Mouse (Mus musculus): ENCODE measurements around the gene Rad54l2. TPM values are rescaled to one million over a fixed set of nuclear protein-coding genes. Genes with fewer than 3 reads are reported as not detected.

Rad54l2 gene
- polyA plus RNA-seq, 1 experiment from 2014 or later: 9.7 TPM

- Histone ChIP-seq H3K9ac (no peak overlapping the region), H3K36me3 (peaks cover 59% of the 10 kb centered on the region), H3K4me1 (no peaks in the 10 kb centered on the region), H3K9me3 (no peaks in the 10 kb centered on the region), H3K27ac (no peak overlapping the region), H3K4me2 (replicated peaks) (no peak overlapping the region), H3K4me3 (no peak overlapping the region), H3K27me3 (no peaks in the 10 kb centered on the region)
- ATAC-seq (ENCODE audit: insufficient number of reproducible peaks, insufficient read depth, low FRiP score, low TSS enrichment): no peak
- WGBS: 84% methylated on average over 2 of the region's 2 CpGs
Measured at GRCm38 (mm10) chr9:106673860-106674259, 115.1 kb downstream of the Rad54l2 start.

GRCm38 (mm10) chr9:106664856-106665255 lies 124.1 kb downstream of the Rad54l2 start:
- ATAC-seq (ENCODE audit: insufficient number of reproducible peaks, insufficient read depth, low FRiP score, low TSS enrichment): no peak
- Histone ChIP-seq H3K4me1 (no peaks in the 10 kb centered on the region), H3K36me3 (peaks cover 63% of the 10 kb centered on the region), H3K9ac (no peak overlapping the region), H3K27me3 (no peaks in the 10 kb centered on the region), H3K27ac (no peak overlapping the region), H3K9me3 (no peaks in the 10 kb centered on the region), H3K4me3 (no peak overlapping the region), H3K4me2 (replicated peaks) (no peak overlapping the region)
- 77% methylated on average over 6 of the region's 6 CpGs for WGBS

DNA sequence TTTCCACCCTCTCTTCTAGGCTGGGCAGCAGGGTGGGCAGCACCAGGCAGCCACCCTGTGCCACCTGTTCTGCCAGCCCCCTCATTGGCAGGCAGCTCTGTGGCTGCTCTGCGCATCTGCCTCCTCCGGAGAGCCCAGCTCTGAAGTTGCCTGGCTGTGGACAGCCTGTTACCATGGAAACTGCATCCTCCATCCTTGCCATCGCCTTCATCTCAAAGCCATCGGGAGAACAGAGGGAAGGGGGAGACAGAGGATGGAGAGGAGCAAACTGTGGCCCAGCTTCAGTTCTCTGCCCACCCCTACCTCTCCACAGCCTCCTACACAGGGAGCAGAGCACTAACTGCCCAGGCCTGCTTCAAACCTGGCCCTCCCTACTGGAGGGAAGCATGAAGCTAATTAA lies 124.6 kb downstream of the Rad54l2 start:
- Histone ChIP-seq H3K4me2 (replicated peaks) (no peak overlapping the region), H3K36me3 (peaks cover 63% of the 10 kb centered on the region), H3K27ac (no peak overlapping the region), H3K4me3 (no peak overlapping the region), H3K9me3 (no peaks in the 10 kb centered on the region), H3K27me3 (no peaks in the 10 kb centered on the region), H3K4me1 (no peaks in the 10 kb centered on the region), H3K9ac (no peak overlapping the region)
- WGBS: 63% methylated on average over 4 of the region's 4 CpGs
- no peak for ATAC-seq (ENCODE audit: insufficient number of reproducible peaks, insufficient read depth, low FRiP score, low TSS enrichment)

DNA sequence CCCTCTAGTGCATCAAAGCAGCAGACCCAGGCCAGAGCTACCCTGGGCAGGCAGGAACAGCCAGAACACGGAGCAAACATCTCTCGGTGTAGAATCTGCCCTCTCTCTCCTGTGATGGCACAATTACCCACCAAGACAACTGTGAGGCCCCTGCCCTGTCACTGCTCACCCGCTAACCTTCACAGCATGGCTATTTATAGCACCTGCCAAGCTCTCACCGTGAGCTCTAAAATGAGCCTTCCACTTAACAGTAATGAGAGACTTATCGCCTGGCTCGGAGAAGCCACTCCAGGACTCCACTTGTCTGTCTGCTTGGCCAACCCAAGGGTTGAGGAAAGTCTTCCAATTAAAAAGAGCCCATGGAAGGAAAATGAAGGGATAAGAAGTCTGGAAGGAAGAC lies 125.8 kb downstream of the Rad54l2 start:
- Histone ChIP-seq H3K36me3 (peaks cover 67% of the 10 kb centered on the region), H3K4me1 (no peaks in the 10 kb centered on the region), H3K4me2 (replicated peaks) (no peak overlapping the region), H3K27me3 (no peaks in the 10 kb centered on the region), H3K9me3 (no peaks in the 10 kb centered on the region), H3K27ac (no peak overlapping the region), H3K4me3 (no peak overlapping the region), H3K9ac (no peak overlapping the region)
- 84% methylated on average over 6 of the region's 6 CpGs for WGBS
- ATAC-seq (ENCODE audit: insufficient number of reproducible peaks, insufficient read depth, low FRiP score, low TSS enrichment): no peak

DNA sequence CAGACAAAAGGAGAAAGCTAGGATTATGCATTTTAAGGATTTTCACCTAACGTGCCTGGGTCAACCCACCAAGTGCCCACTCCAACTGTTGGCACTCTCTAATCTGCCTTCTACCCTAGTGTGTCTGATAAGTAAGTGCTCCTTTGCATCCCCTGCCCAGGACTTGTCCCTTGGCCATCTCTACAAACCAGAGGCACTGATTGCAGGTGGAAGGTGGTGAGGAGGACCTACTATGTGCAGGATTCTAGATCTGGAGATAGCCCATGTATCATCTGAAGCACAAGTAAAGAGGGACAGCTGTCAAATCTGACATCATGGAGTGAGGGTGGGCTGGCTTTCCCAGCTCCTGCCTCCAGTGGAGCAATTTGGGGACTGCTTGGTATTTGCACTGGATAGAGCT lies 129.1 kb downstream of the Rad54l2 start:
- Histone ChIP-seq H3K9ac (no peak overlapping the region), H3K4me1 (peaks cover 9% of the 10 kb centered on the region), H3K27ac (no peak overlapping the region), H3K9me3 (no peaks in the 10 kb centered on the region), H3K36me3 (peaks cover 51% of the 10 kb centered on the region), H3K27me3 (peaks cover 11% of the 10 kb centered on the region), H3K4me2 (replicated peaks) (no peak overlapping the region), H3K4me3 (no peak overlapping the region)
- 86% methylated on average over 1 of the region's 1 CpGs for WGBS
- no peak for ATAC-seq (ENCODE audit: insufficient number of reproducible peaks, insufficient read depth, low FRiP score, low TSS enrichment)

DNA sequence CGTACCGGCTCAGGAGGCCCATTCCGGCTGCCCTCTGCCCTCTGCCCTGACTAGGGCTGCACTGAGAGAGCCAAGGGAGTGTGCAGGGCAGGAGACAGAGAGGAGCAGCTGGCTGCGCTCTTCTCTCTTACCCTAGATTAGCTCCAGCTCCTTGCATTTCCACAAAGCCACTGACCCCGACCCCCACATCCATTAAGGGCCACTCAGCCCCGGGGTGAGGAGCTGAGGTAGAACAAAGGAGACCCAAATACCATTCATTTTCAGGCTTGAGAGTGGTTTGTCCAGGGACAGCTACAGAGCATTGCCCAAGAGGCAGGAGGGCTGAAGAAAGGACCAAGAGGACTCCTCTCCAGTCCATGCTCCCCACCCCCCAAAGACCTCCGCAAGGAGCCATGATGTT lies 129.6 kb downstream of the Rad54l2 start:
- no peak overlapping the region for H3K4me3 ChIP-seq
- H3K4me1 ChIP-seq: peaks cover 10% of the 10 kb centered on the region
- H3K9me3 ChIP-seq: no peaks in the 10 kb centered on the region
- H3K27ac ChIP-seq: no peak overlapping the region
- 39% methylated on average over 7 of the region's 7 CpGs for WGBS
- H3K4me2 ChIP-seq (replicated peaks): no peak overlapping the region
- ATAC-seq (ENCODE audit: insufficient number of reproducible peaks, insufficient read depth, low FRiP score, low TSS enrichment): no peak
- no peak overlapping the region for H3K9ac ChIP-seq
- H3K36me3 ChIP-seq: peaks cover 49% of the 10 kb centered on the region
- H3K27me3 ChIP-seq: peaks cover 16% of the 10 kb centered on the region

DNA sequence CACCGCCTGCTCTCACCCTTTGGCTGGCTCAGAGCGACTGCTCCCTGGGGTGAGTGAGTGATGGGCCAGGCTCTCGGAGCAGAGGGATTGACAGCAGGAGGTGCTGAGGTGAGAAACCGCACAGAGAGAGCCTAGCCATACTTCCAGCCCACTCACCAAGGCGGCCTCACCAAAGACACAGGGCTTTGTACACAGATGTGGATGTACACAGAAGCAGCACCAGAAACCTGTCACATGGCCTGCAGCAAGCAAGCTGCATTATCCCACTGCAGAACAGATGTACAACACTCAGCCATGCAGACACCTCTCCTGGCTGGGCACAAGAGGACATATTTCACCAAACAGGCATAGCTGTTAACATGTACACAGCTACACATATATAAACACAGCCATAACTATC lies 131.4 kb downstream of the Rad54l2 start:
- Histone ChIP-seq H3K27ac (no peak overlapping the region), H3K36me3 (peaks cover 43% of the 10 kb centered on the region), H3K27me3 (peaks cover 25% of the 10 kb centered on the region), H3K9me3 (no peaks in the 10 kb centered on the region), H3K4me2 (replicated peaks) (no peak overlapping the region), H3K4me1 (peaks cover 10% of the 10 kb centered on the region), H3K9ac (no peak overlapping the region), H3K4me3 (no peak overlapping the region)
- ATAC-seq (ENCODE audit: insufficient number of reproducible peaks, insufficient read depth, low FRiP score, low TSS enrichment): no peak
- WGBS: 43% methylated on average over 5 of the region's 5 CpGs

DNA sequence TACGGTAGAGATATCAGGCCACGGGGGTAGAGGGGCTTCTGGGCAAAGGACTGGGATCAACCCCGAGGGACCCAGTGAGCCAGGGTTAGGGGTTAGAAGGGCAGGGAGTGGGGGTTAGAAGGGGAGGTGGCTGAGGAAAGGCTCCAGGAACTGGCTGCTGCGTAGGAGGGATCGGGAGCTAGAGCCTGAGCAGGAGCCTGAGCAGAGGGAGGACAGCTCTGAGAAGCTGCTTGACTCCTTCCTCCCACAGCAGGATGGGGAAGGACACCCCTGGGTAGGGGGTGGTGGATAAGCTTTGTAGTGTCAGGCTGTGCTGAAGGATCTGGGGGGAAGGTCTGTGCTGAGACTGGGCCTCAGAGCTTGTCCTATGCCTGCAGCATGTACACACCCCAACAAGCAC lies 132.2 kb downstream of the Rad54l2 start:
- Histone ChIP-seq H3K27ac (no peak overlapping the region; the same call in 1 of the 2 replicates), H3K27me3 (peaks cover 25% of the 10 kb centered on the region), H3K36me3 (peaks cover 35% of the 10 kb centered on the region), H3K9ac (no peak overlapping the region), H3K4me1 (peaks cover 10% of the 10 kb centered on the region), H3K4me2 (replicated peaks) (no peak overlapping the region), H3K4me3 (no peak overlapping the region), H3K9me3 (no peaks in the 10 kb centered on the region)
- ATAC-seq (ENCODE audit: insufficient number of reproducible peaks, insufficient read depth, low FRiP score, low TSS enrichment): no peak
- WGBS: 43% methylated on average over 5 of the region's 5 CpGs

DNA sequence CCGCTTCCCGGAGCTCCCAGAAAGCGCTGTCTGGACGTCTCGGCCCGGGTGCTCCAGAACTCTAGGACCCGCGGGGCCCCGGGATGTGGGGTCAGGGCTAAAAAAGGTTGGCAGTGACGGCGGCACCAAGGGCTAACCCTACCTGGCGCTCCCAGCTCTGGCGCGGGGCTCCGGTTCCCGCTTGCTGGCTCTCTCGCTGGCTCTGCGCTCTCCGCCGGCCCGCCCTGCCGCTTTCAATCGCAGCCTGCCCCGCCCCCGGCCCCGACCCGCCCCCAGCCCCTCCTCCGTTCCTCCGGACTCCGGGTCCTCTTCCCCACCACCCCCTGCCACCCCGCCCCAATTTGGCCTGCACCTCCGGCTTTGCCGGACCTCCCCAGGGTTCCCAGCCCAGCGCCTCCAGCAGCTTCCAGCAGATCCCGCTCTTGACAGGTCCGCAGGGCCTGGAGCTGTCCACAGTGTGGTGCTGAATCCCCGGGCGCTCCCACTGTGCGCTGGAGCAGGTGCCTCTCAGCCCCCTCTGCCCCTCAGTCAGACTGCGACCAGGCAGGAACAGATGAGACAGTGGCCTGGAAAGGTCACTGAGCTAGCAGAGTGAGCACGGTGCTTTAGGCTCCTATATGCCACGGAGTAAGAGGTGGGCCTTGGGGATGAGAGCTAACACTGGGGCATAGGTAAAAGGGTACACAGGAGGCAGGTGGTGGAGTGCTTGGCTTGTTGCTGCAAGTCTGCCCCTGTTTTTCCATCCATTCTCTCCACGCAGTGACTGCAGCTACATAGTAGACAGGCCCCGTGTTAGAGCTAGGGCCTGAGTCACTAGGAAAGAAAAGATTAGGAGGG lies 132.9 kb downstream of the Rad54l2 start, which contains the start of gene Grm2:
Gene Grm2, minus strand, starts transcription at position 199 of the 837 bp plus-strand sequence.
- WGBS: 1% methylated on average over 39 of the region's 44 CpGs
- Histone ChIP-seq H3K36me3 (peaks cover 28% of the 10 kb centered on the region), H3K9me3 (no peaks in the 10 kb centered on the region), H3K27ac (no peak within 1 kb of the TSS), H3K4me1 (peaks cover 10% of the 10 kb centered on the region), H3K9ac (no peak within 1 kb of the TSS), H3K27me3 (peaks cover 25% of the 10 kb centered on the region), H3K4me2 (replicated peaks) (peak within 1 kb of the TSS; percentile 61), H3K4me3 (peak within 1 kb of the TSS; percentile 29)
- ATAC-seq (ENCODE audit: insufficient number of reproducible peaks, insufficient read depth, low FRiP score, low TSS enrichment): peak; percentile 41; the same call in 1 of the 2 replicates

DNA sequence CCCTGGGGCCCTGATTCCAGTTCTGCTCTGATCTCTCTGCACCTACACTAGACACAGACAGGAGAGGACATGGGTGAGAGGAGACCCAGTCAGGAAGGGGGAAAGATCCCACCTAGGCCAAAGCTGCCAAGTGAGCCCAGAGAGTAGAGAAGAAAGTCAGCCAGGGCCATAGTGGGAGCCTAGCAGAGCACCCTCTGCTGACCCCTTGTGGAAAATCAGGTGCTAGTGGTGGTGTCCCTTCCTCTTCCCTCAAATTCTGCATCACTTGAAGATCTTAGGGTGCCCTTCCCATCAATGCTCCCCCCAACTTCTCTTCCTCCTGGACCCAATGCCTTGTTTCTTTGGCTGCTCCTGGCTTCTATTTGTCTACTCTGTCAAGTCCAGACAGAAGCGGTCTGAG lies 136.3 kb downstream of the Rad54l2 start:
- Histone ChIP-seq H3K27me3 (peaks cover 29% of the 10 kb centered on the region), H3K4me3 (no peak overlapping the region), H3K9me3 (no peaks in the 10 kb centered on the region), H3K36me3 (no peaks in the 10 kb centered on the region), H3K27ac (no peak overlapping the region), H3K4me1 (peaks cover 10% of the 10 kb centered on the region), H3K4me2 (replicated peaks) (no peak overlapping the region), H3K9ac (no peak overlapping the region)
- ATAC-seq (ENCODE audit: insufficient number of reproducible peaks, insufficient read depth, low FRiP score, low TSS enrichment): no peak
- 83% methylated on average over 1 of the region's 1 CpGs for WGBS

GRCm38 (mm10) chr9:106647226-106647625 lies 141.8 kb downstream of the Rad54l2 start:
- Histone ChIP-seq H3K4me2 (replicated peaks) (no peak overlapping the region), H3K4me1 (no peaks in the 10 kb centered on the region), H3K27me3 (0 out of 2 replicates have a peak, but pooled peaks cover 4% of the 10 kb centered on the region), H3K27ac (no peak overlapping the region), H3K36me3 (no peaks in the 10 kb centered on the region), H3K9me3 (no peaks in the 10 kb centered on the region), H3K4me3 (no peak overlapping the region), H3K9ac (no peak overlapping the region)
- no peak for ATAC-seq (ENCODE audit: insufficient number of reproducible peaks, insufficient read depth, low FRiP score, low TSS enrichment)
- 74% methylated on average over 27 of the region's 27 CpGs for WGBS

DNA sequence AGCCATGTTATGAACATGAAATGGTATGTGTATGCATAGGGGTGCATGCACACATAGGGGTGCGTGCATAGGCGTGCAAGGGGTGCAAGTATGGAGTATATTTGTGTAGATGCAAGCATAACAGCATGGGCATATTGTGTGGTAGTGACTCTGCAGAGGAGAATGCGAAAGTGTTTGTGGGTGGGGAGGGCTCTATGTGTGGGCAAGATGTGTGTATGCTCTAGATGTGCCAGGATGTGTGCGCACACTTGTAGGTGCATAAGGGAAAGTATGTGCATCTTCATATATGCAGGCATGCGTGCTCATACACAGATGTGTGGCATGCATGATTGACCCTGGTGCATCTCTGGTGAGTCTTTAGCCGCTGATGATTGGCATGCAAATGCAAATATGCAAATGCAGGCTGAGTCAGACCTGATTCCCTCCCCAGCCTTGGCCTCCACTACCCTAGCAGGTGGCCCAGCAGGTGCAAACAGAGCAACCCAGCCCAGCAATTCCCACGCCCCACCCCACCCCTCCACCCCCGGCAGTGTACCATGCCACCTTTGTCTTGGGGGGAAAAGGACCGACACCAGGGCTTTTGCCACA lies 143.2 kb downstream of the Rad54l2 start:
- no peak overlapping the region for H3K4me3 ChIP-seq
- H3K4me2 ChIP-seq (replicated peaks): no peak overlapping the region
- no peak overlapping the region for H3K9ac ChIP-seq
- no peak overlapping the region for H3K27ac ChIP-seq
- H3K27me3 ChIP-seq: 0 out of 2 replicates have a peak, but pooled peaks cover 3% of the 10 kb centered on the region
- no peaks in the 10 kb centered on the region for H3K4me1 ChIP-seq
- 72% methylated on average over 9 of the region's 9 CpGs for WGBS
- H3K9me3 ChIP-seq: no peaks in the 10 kb centered on the region
- H3K36me3 ChIP-seq: no peaks in the 10 kb centered on the region
- no peak for ATAC-seq (ENCODE audit: insufficient number of reproducible peaks, insufficient read depth, low FRiP score, low TSS enrichment)

Measured in embryonic facial prominence, embryonic 12.5 days (tissue).